Mouse (Mus musculus): Measurements from ENCODE around the gene Zer1.

Zer1 gene

GRCm38 (mm10) chr2:30051992-30052761 lies 72.2 kb downstream of the Zer1 start:
- no peak for DNase-seq (ENCODE audit: low read depth, low spot score)

- DNase-seq (ENCODE audit: low read depth, low spot score) = no peak
Measured at GRCm38 (mm10) chr2:30049831-30050230, 74.6 kb downstream of the Zer1 start.

- DNase-seq (ENCODE audit: low read depth, low spot score) = peak; percentile 92
Measured at GRCm38 (mm10) chr2:30048699-30049388, 75.5 kb downstream of the Zer1 start, which contains the start of gene Wdr34. Gene Wdr34, minus strand, starts transcription at chr2:30048881.

GRCm38 (mm10) chr2:30048101-30048501 lies 76.3 kb downstream of the Zer1 start:
- no peak for DNase-seq (ENCODE audit: low read depth, low spot score)
